Mouse (Mus musculus) testis, adult 2 months (tissue): ENCODE data around the gene Ksr1.

Experiments used
- CTCF ChIP-seq: fragments of 200-500 bp; IDR thresholded peaks from 2 replicates; pipeline ENCODE4 v1.5.1; 2012; ENCODE audit warnings: low read depth, mild to moderate bottlenecking, inconsistent platforms, low read length, moderate library complexity; ENCODE audit not compliant: control insufficient read depth, insufficient read depth, insufficient replicate concordance
- POLR2A ChIP-seq: fragments of 200-500 bp; IDR thresholded peaks from 2 replicates; pipeline ENCODE4 v1.6.1; 2012; ENCODE audit warnings: low read depth, mild to moderate bottlenecking, inconsistent platforms, low read length, moderate library complexity; ENCODE audit not compliant: control insufficient read depth

DNA sequence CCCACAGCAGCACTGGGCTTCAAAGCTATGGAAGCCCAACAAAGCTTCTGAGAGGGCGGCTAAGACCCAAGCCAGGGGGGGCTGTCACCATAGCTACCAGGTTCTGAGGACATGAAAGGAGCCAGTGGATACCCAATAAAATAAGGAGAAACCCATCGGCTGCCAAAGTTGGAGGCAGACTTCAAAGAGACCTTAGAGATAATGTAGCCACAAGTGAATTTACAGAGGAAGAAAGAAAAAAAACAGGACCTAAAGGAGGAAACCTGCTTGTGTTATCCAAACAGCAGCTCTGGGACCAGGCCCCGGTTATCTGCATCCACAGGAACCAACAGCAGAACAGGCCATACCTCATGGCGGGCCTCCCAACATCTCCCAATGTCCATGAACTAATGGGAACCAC, 88.4 kb downstream of the Ksr1 start:
- no peak for TF ChIP-seq CTCF
- no peak for TF ChIP-seq POLR2A
